Mouse (Mus musculus) urinary bladder, postnatal 36 days (tissue): ENCODE data around the gene Trpv2.

ENCODE experiments used
- DNase-seq, 2 experiments: peaks; one replicate each; pipeline ENCODE4 v3.0.0; 2022; ENCODE audit warnings: low spot score in 2 of 2, mixed read lengths in 1 of 2

Trpv2 gene

GRCm38 (mm10) chr11:62603312-62604056 lies 29.2 kb downstream of the Trpv2 start:
- peak in 1 of 2 experiments; percentile 22 for DNase-seq

GRCm38 (mm10) chr11:62604123-62604706 lies 29.9 kb downstream of the Trpv2 start:
- DNase-seq: no peak

GRCm38 (mm10) chr11:62604886-62605618 lies 30.8 kb downstream of the Trpv2 start:
- no peak for DNase-seq

GRCm38 (mm10) chr11:62605619-62606298 lies 31.5 kb downstream of the Trpv2 start:
- DNase-seq: no peak

GRCm38 (mm10) chr11:62606299-62607169 lies 32.2 kb downstream of the Trpv2 start:
- DNase-seq: no peak

GRCm38 (mm10) chr11:62607170-62607951 lies 33.1 kb downstream of the Trpv2 start:
- DNase-seq: no peak

GRCm38 (mm10) chr11:62607952-62608201 lies 33.6 kb downstream of the Trpv2 start:
- DNase-seq: no peak

- no peak for DNase-seq
Observed at GRCm38 (mm10) chr11:62608826-62609675, 34.8 kb downstream of the Trpv2 start.

GRCm38 (mm10) chr11:62610304-62610703 lies 36.0 kb downstream of the Trpv2 start:
- no peak for DNase-seq

- no peak for DNase-seq
Observed at GRCm38 (mm10) chr11:62612604-62613003, 38.3 kb downstream of the Trpv2 start.

- peak; percentile 80 to 89 for DNase-seq
Observed at GRCm38 (mm10) chr11:62613657-62614365, 39.5 kb downstream of the Trpv2 start.

GRCm38 (mm10) chr11:62614876-62615410 lies 40.7 kb downstream of the Trpv2 start:
- DNase-seq: no peak

GRCm38 (mm10) chr11:62615456-62615855 lies 41.2 kb downstream of the Trpv2 start:
- DNase-seq: no peak

- DNase-seq: no peak
Observed at GRCm38 (mm10) chr11:62621079-62621478, 46.8 kb downstream of the Trpv2 start.

- no peak for DNase-seq
Observed at GRCm38 (mm10) chr11:62621586-62622283, 47.4 kb downstream of the Trpv2 start.

GRCm38 (mm10) chr11:62622850-62623249 lies 48.6 kb downstream of the Trpv2 start:
- DNase-seq: no peak

GRCm38 (mm10) chr11:62624341-62625291 lies 50.3 kb downstream of the Trpv2 start:
- no peak for DNase-seq
